Mouse (Mus musculus): Measurements from ENCODE around the gene Ripply3. TPM values are rescaled to one million over a fixed set of nuclear protein-coding genes. Genes with fewer than 3 reads are reported as not detected.
"Not testable (repeated sequence)": the region's sequence is repeated elsewhere in the genome, so short reads cannot be mapped to it uniquely, and the experiment has no call there.

Ripply3 gene
- total RNA-seq, 2 experiments from 2014 or later, result 0.21 to 0.22 TPM

- intact Hi-C loops (cut with DNase I), result loop anchor here (1.0 kb wide), 2 partner anchors 44 to 57 kb away; partner anchors contain the start of gene Ttc3
These were observed 14.8 kb upstream of the Ripply3 start, which contains the start of gene Hlcs for GRCm38 (mm10) chr16:94313229-94314030. Hlcs (minus strand) TSS chr16:94313571.

GRCm38 (mm10) chr16:94314626-94315025 lies 13.6 kb upstream of the Ripply3 start:
- intact Hi-C loops (cut with DNase I), result no loop called here
- DNase-seq (ENCODE audit: low spot score in 2 of 2), result no peak

More at GRCm38 (mm10) chr16:94313229-94314030, 14.8 kb upstream of the Ripply3 start, which contains the start of gene Hlcs:
- DNase-seq (ENCODE audit: low spot score in 2 of 2), result peak; percentile 98

- no peak for DNase-seq (ENCODE audit: low spot score in 2 of 2)
- intact Hi-C loops (cut with DNase I), result no loop called here
These were observed 13.0 kb upstream of the Ripply3 start for GRCm38 (mm10) chr16:94315215-94315614.

- intact Hi-C loops (cut with DNase I), result no loop called here
- no peak for DNase-seq (ENCODE audit: low spot score in 2 of 2)
These were observed 10.5 kb upstream of the Ripply3 start for GRCm38 (mm10) chr16:94317752-94318151.

- no peak for DNase-seq (ENCODE audit: low spot score in 2 of 2)
- intact Hi-C loops (cut with DNase I), result no loop called here
These were observed 8.0 kb upstream of the Ripply3 start for GRCm38 (mm10) chr16:94320223-94320622.

- intact Hi-C loops (cut with DNase I), result no loop called here
- DNase-seq (ENCODE audit: low spot score in 2 of 2), result no peak
These were observed 4.5 kb upstream of the Ripply3 start for GRCm38 (mm10) chr16:94323681-94324080.

GRCm38 (mm10) chr16:94326008-94326407 lies 2.2 kb upstream of the Ripply3 start:
- intact Hi-C loops (cut with DNase I), result no loop called here
- no peak for DNase-seq (ENCODE audit: low spot score in 2 of 2)

- no peak for DNase-seq (ENCODE audit: low spot score in 2 of 2)
- intact Hi-C loops (cut with DNase I), result no loop called here
These were observed 954 bp downstream of the Ripply3 start for GRCm38 (mm10) chr16:94328881-94329867.

GRCm38 (mm10) chr16:94330429-94330828 lies 2.2 kb downstream of the Ripply3 start:
- intact Hi-C loops (cut with DNase I), result no loop called here
- DNase-seq (ENCODE audit: low spot score in 2 of 2), result no peak

- intact Hi-C loops (cut with DNase I), result no loop called here
- DNase-seq (ENCODE audit: low spot score in 2 of 2), result no peak
These were observed 3.1 kb downstream of the Ripply3 start for GRCm38 (mm10) chr16:94331233-94331885.

- DNase-seq (ENCODE audit: low spot score in 2 of 2), result no peak
- intact Hi-C loops (cut with DNase I), result no loop called here
These were observed 3.6 kb downstream of the Ripply3 start for GRCm38 (mm10) chr16:94331886-94332252.

- intact Hi-C loops (cut with DNase I), result no loop called here
- no peak for DNase-seq (ENCODE audit: low spot score in 2 of 2)
These were observed 7.4 kb downstream of the Ripply3 start for GRCm38 (mm10) chr16:94335656-94336055.

GRCm38 (mm10) chr16:94339164-94340160 lies 11.2 kb downstream of the Ripply3 start:
- intact Hi-C loops (cut with DNase I); DNase-seq (ENCODE audit: low spot score in 2 of 2): not testable (repeated sequence)

GRCm38 (mm10) chr16:94345733-94346132 lies 17.5 kb downstream of the Ripply3 start:
- intact Hi-C loops (cut with DNase I), result no loop called here
- DNase-seq (ENCODE audit: low spot score in 2 of 2), result no peak

GRCm38 (mm10) chr16:94347080-94347731 lies 19.0 kb downstream of the Ripply3 start:
- DNase-seq (ENCODE audit: low spot score in 2 of 2), result no peak
- intact Hi-C loops (cut with DNase I), result no loop called here

- intact Hi-C loops (cut with DNase I), result no loop called here
- no peak for DNase-seq (ENCODE audit: low spot score in 2 of 2)
These were observed 20.6 kb downstream of the Ripply3 start for GRCm38 (mm10) chr16:94348779-94349178.

GRCm38 (mm10) chr16:94349588-94350286 lies 21.5 kb downstream of the Ripply3 start:
- DNase-seq (ENCODE audit: low spot score in 2 of 2), result peak in 1 of 2 experiments; percentile 44
- intact Hi-C loops (cut with DNase I), result no loop called here
